Comparison of ENCODE assay signal across 17 mouse cellular contexts in genomic region chr12:99207014-99207612, GRCm38 (mm10).
DNase-seq lines count a peak whose midpoint lies in the region; ATAC-seq and TF ChIP-seq lines count a peak whose summit lies in the region.
"Had no signal": no experiment of that assay in that cellular context is flagged by ENCODE, and none has a peak within 500 bp of the region (broad histone marks: within the 10 kb centered on the region; RNA-seq: fewer than 3 reads in every experiment).

No protein-coding gene starts in this region.

- H3K27ac ChIP-seq in kidney, adult 2 months (ENCODE audit: insufficient read depth, low read depth, low read length), result no peak overlapping the region
- H3K27ac ChIP-seq in midbrain, embryonic 10.5 days (replicated peaks), result 0 out of 2 replicates have a peak overlapping the region, but pooled peaks have one; percentile 33
- H3K27ac ChIP-seq in midbrain, postnatal 0 days (ENCODE audit: low read depth, low read length), result no peak overlapping the region
- no peak overlapping the region for H3K27ac ChIP-seq in intestine, postnatal 0 days (ENCODE audit: low read depth, low read length)
- H3K27ac ChIP-seq: limb, embryonic 13.5 days; stomach, embryonic 15.5 days had no signal

- DNase-seq in kidney, adult 2 months, result no peak
- DNase-seq in kidney, postnatal 36 days, result no peak
- DNase-seq in midbrain, embryonic 10.5 days (ENCODE audit: low spot score), result no peak
- DNase-seq in midbrain, postnatal 0 days (ENCODE audit: low spot score), result no peak
- DNase-seq in lung, postnatal 36 days, result peak; percentile 54
- DNase-seq in adrenal gland, postnatal 10 days, result no peak
- no peak for DNase-seq in c-Kit-positive CD71-positive TER-119-positive erythroid progenitor cells, embryonic 14.5 days (ENCODE audit: low spot score)
- DNase-seq: adrenal gland, postnatal 25 days; cerebellum, adult 2 months; gastrocnemius, postnatal 25 days; kidney, postnatal 14 days; layer of hippocampus, adult 9-11 months; right cerebral cortex, postnatal 14 days had no signal

- no peaks in the 10 kb centered on the region for H3K36me3 ChIP-seq in kidney, adult 2 months (ENCODE audit: control insufficient read depth, insufficient read depth, low read length)
- H3K36me3 ChIP-seq in midbrain, embryonic 10.5 days, result peaks cover 56% of the 10 kb centered on the region
- no peaks in the 10 kb centered on the region for H3K36me3 ChIP-seq in midbrain, postnatal 0 days (ENCODE audit: insufficient read depth, low read length)
- peaks cover 7% of the 10 kb centered on the region; the same call in 1 of the 2 replicates for H3K36me3 ChIP-seq in intestine, postnatal 0 days (ENCODE audit: control insufficient read depth, insufficient read depth)
- H3K36me3 ChIP-seq: stomach, embryonic 15.5 days had no signal

- no peaks in the 10 kb centered on the region for H3K9me3 ChIP-seq in midbrain, embryonic 10.5 days (replicated peaks)
- no peaks in the 10 kb centered on the region for H3K9me3 ChIP-seq in midbrain, postnatal 0 days (ENCODE audit: low read length)
- no peaks in the 10 kb centered on the region for H3K9me3 ChIP-seq in intestine, postnatal 0 days (ENCODE audit: control insufficient read depth)
- H3K9me3 ChIP-seq: forebrain, embryonic 10.5 days; limb, embryonic 13.5 days; stomach, embryonic 15.5 days had no signal

- ATAC-seq in midbrain, postnatal 0 days (ENCODE audit: low FRiP score), result no peak
- no peak for ATAC-seq in intestine, postnatal 0 days

- H3K4me1 ChIP-seq in kidney, adult 2 months (ENCODE audit: control insufficient read depth, insufficient read depth, low read length), result no peaks in the 10 kb centered on the region
- H3K4me1 ChIP-seq in midbrain, embryonic 10.5 days, result peaks cover 9% of the 10 kb centered on the region; the same call in 1 of the 2 replicates
- no peaks in the 10 kb centered on the region for H3K4me1 ChIP-seq in midbrain, postnatal 0 days (ENCODE audit: insufficient read depth, low read length)
- no peaks in the 10 kb centered on the region for H3K4me1 ChIP-seq in intestine, postnatal 0 days (replicated peaks; ENCODE audit: control insufficient read depth, insufficient read depth, low read length)
- H3K4me1 ChIP-seq: forebrain, embryonic 10.5 days; limb, embryonic 13.5 days; stomach, embryonic 15.5 days had no signal

- WGBS in kidney, adult 2 months, result 91% methylated on average over 15 of the region's 15 CpGs
- 79% methylated on average over 15 of the region's 15 CpGs for WGBS in midbrain, embryonic 10.5 days
- WGBS in midbrain, postnatal 0 days, result 85% methylated on average over 15 of the region's 15 CpGs
- WGBS in intestine, postnatal 0 days, result 50% methylated on average over 15 of the region's 15 CpGs

- no peak overlapping the region for H3K9ac ChIP-seq in midbrain, postnatal 0 days (replicated peaks; ENCODE audit: low read length, poor library complexity, severe bottlenecking)
- no peak overlapping the region for H3K9ac ChIP-seq in intestine, postnatal 0 days (ENCODE audit: low read depth, low read length)
- H3K9ac ChIP-seq: limb, embryonic 13.5 days; stomach, embryonic 15.5 days had no signal

- no peak overlapping the region for H3K4me3 ChIP-seq in kidney, adult 2 months (ENCODE audit: insufficient read depth, low read depth, low read length)
- no peak overlapping the region for H3K4me3 ChIP-seq in midbrain, embryonic 10.5 days
- H3K4me3 ChIP-seq in midbrain, postnatal 0 days (ENCODE audit: low read depth, low read length), result no peak overlapping the region
- H3K4me3 ChIP-seq in intestine, postnatal 0 days (ENCODE audit: low read depth, low read length), result no peak overlapping the region
- H3K4me3 ChIP-seq: forebrain, embryonic 10.5 days; limb, embryonic 13.5 days; stomach, embryonic 15.5 days had no signal

- TF ChIP-seq POLR2A in kidney, adult 2 months (IDR thresholded peaks at IDR 0.05; ENCODE audit: low read depth, low read length), result no peak

- peak; percentile 19; the same call in 1 of the 2 replicates for TF ChIP-seq CTCF in kidney, adult 2 months (conservative IDR thresholded peaks at IDR 0.05; ENCODE audit: insufficient read depth, insufficient read length, low read depth, low read length)
- TF ChIP-seq CTCF in midbrain, postnatal 0 days (IDR thresholded peaks at IDR 0.05), result no peak
- peak; percentile 42; the same call in 1 of the 2 replicates for TF ChIP-seq CTCF in intestine, postnatal 0 days (IDR thresholded peaks at IDR 0.05; ENCODE audit: low read depth)

- H3K4me2 ChIP-seq in midbrain, postnatal 0 days (ENCODE audit: low read depth, low read length, poor library complexity, severe bottlenecking), result no peak overlapping the region
- H3K4me2 ChIP-seq in intestine, postnatal 0 days (replicated peaks; ENCODE audit: low read depth), result no peak overlapping the region
- H3K4me2 ChIP-seq: limb, embryonic 13.5 days; stomach, embryonic 15.5 days had no signal

- H3K27me3 ChIP-seq in kidney, adult 2 months (replicated peaks; ENCODE audit: control insufficient read depth, insufficient read depth, low read length), result no peaks in the 10 kb centered on the region
- H3K27me3 ChIP-seq in midbrain, embryonic 10.5 days (ENCODE audit: low read depth, poor library complexity, severe bottlenecking), result peaks cover 12% of the 10 kb centered on the region; the same call in 1 of the 2 replicates
- H3K27me3 ChIP-seq in midbrain, postnatal 0 days (ENCODE audit: insufficient read depth, low read length), result no peaks in the 10 kb centered on the region
- H3K27me3 ChIP-seq in intestine, postnatal 0 days (replicated peaks; ENCODE audit: control insufficient read depth, insufficient read depth, low read length), result no peaks in the 10 kb centered on the region
- H3K27me3 ChIP-seq: limb, embryonic 13.5 days; stomach, embryonic 15.5 days had no signal
